Mouse (Mus musculus) brain, embryonic 14.5 days (tissue): Measurements from ENCODE around the gene Fer.

Experiments used
- CTCF ChIP-seq: fragments of 200-500 bp; IDR thresholded peaks from 2 replicates; pipeline ENCODE4 v1.5.1; 2012; ENCODE audit warnings: inconsistent platforms, mild to moderate bottlenecking, moderate library complexity, borderline replicate concordance; ENCODE audit not compliant: insufficient read depth, insufficient read length; ENCODE audit errors: extremely low read depth
- POLR2A ChIP-seq: fragments of 200-500 bp; IDR thresholded peaks from 2 replicates; pipeline ENCODE4 v1.6.1; 2012; ENCODE audit warnings: mild to moderate bottlenecking, inconsistent platforms, borderline replicate concordance; ENCODE audit not compliant: poor library complexity, insufficient read depth, insufficient read length, severe bottlenecking; ENCODE audit errors: extremely low read depth

DNA sequence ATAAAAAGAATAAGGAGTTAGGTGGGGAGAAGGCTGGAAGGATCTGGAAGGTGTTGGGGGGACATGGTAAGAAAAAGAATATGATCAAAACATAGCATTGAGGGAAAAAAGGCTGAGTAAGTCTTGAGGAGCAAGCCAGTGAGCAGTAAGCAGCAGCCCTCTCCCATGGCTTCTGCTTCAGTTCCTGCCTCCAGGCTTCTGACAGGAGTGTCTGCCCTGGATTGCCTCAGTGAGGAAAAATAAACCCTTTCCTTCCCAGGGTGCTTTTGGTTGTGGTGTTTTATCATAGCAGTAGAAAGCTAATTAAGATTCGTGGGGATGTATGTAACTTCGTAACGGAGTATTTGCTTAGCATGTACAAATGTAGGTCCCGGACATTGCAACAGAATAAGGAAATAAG lies 38.7 kb upstream of the Fer start:
- TF ChIP-seq CTCF, result no peak
- no peak for TF ChIP-seq POLR2A
